Mouse (Mus musculus) limb, embryonic 10.5 days (tissue): ENCODE results near the gene Camk2n2. TPM values are rescaled to one million over a fixed set of nuclear protein-coding genes. Genes with fewer than 3 reads are reported as not detected.

Source experiments
- DNase-seq: peaks from one replicate; pipeline ENCODE4 v3.0.0-alpha.2; 2017; ENCODE audit warnings: low spot score
- H3K27ac ChIP-seq: fragments of 300-500 bp; sonication (generic); 2 replicates; pipeline ENCODE4 v1.5.1; 2016; ENCODE audit warnings: mild to moderate bottlenecking
- H3K27me3 ChIP-seq: fragments of 300-500 bp; sonication (generic); 2 replicates; pipeline ENCODE4 v1.6.1; 2016; ENCODE audit warnings: low read depth, mild to moderate bottlenecking; ENCODE audit not compliant: poor library complexity, severe bottlenecking
- H3K36me3 ChIP-seq: fragments of 300-500 bp; sonication (generic); 2 replicates; pipeline ENCODE4 v1.6.1; 2016; ENCODE audit warnings: mild to moderate bottlenecking, moderate library complexity
- H3K4me1 ChIP-seq: fragments of 300-500 bp; sonication (generic); 2 replicates; pipeline ENCODE4 v1.6.1; 2016
- H3K4me3 ChIP-seq: fragments of 300-500 bp; sonication (generic); 2 replicates; pipeline ENCODE4 v1.5.1; 2016; ENCODE audit warnings: mild to moderate bottlenecking, moderate library complexity
- H3K9me3 ChIP-seq: fragments of 300-500 bp; sonication (generic); replicated peaks from 2 replicates; pipeline ENCODE4 v1.6.1; 2016; ENCODE audit warnings: mild to moderate bottlenecking
- WGBS: fragments of 180-500 bp; shearing (Covaris S2); methylation state at CpG from one replicate; pipeline ENCODE4 v1.1.7; 2016; 5-methylcytosine and 5-hydroxymethylcytosine counted together
- microRNA counts: library from miRNA; unstranded; fragments of <30 nt; microRNA quantifications from one replicate; lab custom pipeline; 2017
- microRNA-seq: library from miRNA; unstranded; fragments of <30 nt; microRNA quantifications from one replicate; pipeline ENCODE4, GENCODE M21; 2017
- polyA plus RNA-seq: library from polyadenylated mRNA; unstranded; fragments of >200 nt; fragmentation: Nextera tagmentation; extraction: Ambion mirVana; gene quantifications from 2 replicates; pipeline ENCODE4 v1.2.1, GENCODE M21; 2016

Gene Camk2n2
- polyA plus RNA-seq, 1 experiment from 2014 or later: 0.50 TPM

GRCm38 (mm10) chr16:20595737-20596136 lies 25.4 kb downstream of the Camk2n2 start:
- H3K27ac ChIP-seq: no peak overlapping the region
- peaks cover 11% of the 10 kb centered on the region for H3K4me1 ChIP-seq
- no peak overlapping the region for H3K4me3 ChIP-seq
- H3K9me3 ChIP-seq: no peaks in the 10 kb centered on the region
- no peak for DNase-seq
- no peaks in the 10 kb centered on the region for H3K36me3 ChIP-seq
- peaks cover 48% of the 10 kb centered on the region for H3K27me3 ChIP-seq
- 91% methylated on average over 4 of the region's 4 CpGs for WGBS

- Histone ChIP-seq H3K36me3 (no peaks in the 10 kb centered on the region), H3K27ac (no peak overlapping the region), H3K4me1 (peaks cover 16% of the 10 kb centered on the region), H3K9me3 (no peaks in the 10 kb centered on the region), H3K4me3 (no peak overlapping the region), H3K27me3 (peaks cover 54% of the 10 kb centered on the region)
- DNase-seq: no peak
- WGBS: 84% methylated on average over 7 of the region's 7 CpGs
Measured at GRCm38 (mm10) chr16:20595060-20595673, 25.9 kb downstream of the Camk2n2 start.

GRCm38 (mm10) chr16:20591076-20591705 lies 29.9 kb downstream of the Camk2n2 start:
- Histone ChIP-seq H3K27ac (no peak overlapping the region), H3K4me1 (peaks cover 25% of the 10 kb centered on the region), H3K36me3 (no peaks in the 10 kb centered on the region), H3K9me3 (no peaks in the 10 kb centered on the region), H3K4me3 (peak overlapping the region; percentile 63), H3K27me3 (peaks cover 77% of the 10 kb centered on the region)
- peak; percentile 59 for DNase-seq
- 4% methylated on average over 48 of the region's 48 CpGs for WGBS

GRCm38 (mm10) chr16:20590680-20591038 lies 30.4 kb downstream of the Camk2n2 start:
- 4% methylated on average over 17 of the region's 17 CpGs for WGBS
- H3K4me3 ChIP-seq: peak overlapping the region; percentile 63
- H3K27me3 ChIP-seq: peaks cover 77% of the 10 kb centered on the region
- no peaks in the 10 kb centered on the region for H3K36me3 ChIP-seq
- peaks cover 25% of the 10 kb centered on the region for H3K4me1 ChIP-seq
- no peak overlapping the region for H3K27ac ChIP-seq
- peak; percentile 41 for DNase-seq
- no peaks in the 10 kb centered on the region for H3K9me3 ChIP-seq

GRCm38 (mm10) chr16:20589939-20590679 lies 31.0 kb downstream of the Camk2n2 start:
- Histone ChIP-seq H3K27ac (peak overlapping the region; percentile 42), H3K4me1 (peaks cover 25% of the 10 kb centered on the region), H3K4me3 (peak overlapping the region; percentile 63), H3K27me3 (peaks cover 73% of the 10 kb centered on the region), H3K36me3 (no peaks in the 10 kb centered on the region), H3K9me3 (no peaks in the 10 kb centered on the region)
- peak; percentile 74 for DNase-seq
- WGBS: under 1% methylated on average over 39 of the region's 39 CpGs

GRCm38 (mm10) chr16:20589366-20589938 lies 31.6 kb downstream of the Camk2n2 start, which contains the start of gene Vwa5b2:
Gene Vwa5b2 (plus strand): TSS chr16:20589471.
- H3K27ac ChIP-seq: peak within 1 kb of the TSS; percentile 42
- peaks cover 67% of the 10 kb centered on the region for H3K27me3 ChIP-seq
- no peak for DNase-seq

More at GRCm38 (mm10) chr16:20589366-20589938, 31.6 kb downstream of the Camk2n2 start, which contains the start of gene Vwa5b2:
- Histone ChIP-seq H3K4me1 (peaks cover 25% of the 10 kb centered on the region), H3K36me3 (no peaks in the 10 kb centered on the region), H3K4me3 (peak within 1 kb of the TSS; percentile 63), H3K9me3 (no peaks in the 10 kb centered on the region)
- WGBS: 1% methylated on average over 24 of the region's 24 CpGs

MicroRNA genes within 50 kb of the gene (microRNA counts, 519-probe panel; counts per million panel counts)
- microRNA mmu-miR-1224 (lab: Ali Mortazavi, UCI): 5,067 counts per million, percentile 87 among the panel's probes with 10 or more counts

Small RNA genes within 50 kb of the gene (microRNA-seq; reads per million reads assigned to microRNA genes)
- 0.88 reads per million for gene Mir1224

Other genes with a start within 250 kb of the Camk2n2 start
- gene Abcc5, start 194.9 kb downstream of the Camk2n2 start, polyA plus RNA-seq: 47.9 and 62.0 TPM in 2 replicates
- 164 and 173 TPM in 2 replicates for gene Eif2b5, start 122.5 kb downstream of the Camk2n2 start, polyA plus RNA-seq
- 28.6 and 33.5 TPM in 2 replicates for gene Dvl3, start 104.3 kb downstream of the Camk2n2 start, polyA plus RNA-seq
- gene Ap2m1, start 85.8 kb downstream of the Camk2n2 start, polyA plus RNA-seq: 536 and 586 TPM in 2 replicates
- gene Abcf3, start 72.7 kb downstream of the Camk2n2 start, polyA plus RNA-seq: 49.7 and 61.9 TPM in 2 replicates
- gene Vwa5b2, start 31.8 kb downstream of the Camk2n2 start, polyA plus RNA-seq: 0.30 and 0.46 TPM in 2 replicates
- 48.1 and 56.1 TPM in 2 replicates for gene Eef1akmt4, start 9.7 kb downstream of the Camk2n2 start, polyA plus RNA-seq
- not detected in 2 replicates for gene Gm49333, start 9.7 kb downstream of the Camk2n2 start, polyA plus RNA-seq
- 54.5 and 62.4 TPM in 2 replicates for gene Alg3, start 9.6 kb downstream of the Camk2n2 start, polyA plus RNA-seq
- 1.9 and 2.6 TPM in 2 replicates for gene Ece2, start 8.5 kb upstream of the Camk2n2 start, polyA plus RNA-seq
- 517 and 538 TPM in 2 replicates for gene Psmd2, start 30.4 kb upstream of the Camk2n2 start, polyA plus RNA-seq
- gene Eif4g1, start 47.0 kb upstream of the Camk2n2 start, polyA plus RNA-seq: 267 and 277 TPM in 2 replicates
- 2.7 and 3.8 TPM in 2 replicates for gene Fam131a, start 72.0 kb upstream of the Camk2n2 start, polyA plus RNA-seq
- gene Polr2h, start 96.4 kb upstream of the Camk2n2 start, polyA plus RNA-seq: 148 and 173 TPM in 2 replicates
- gene Clcn2, start 96.5 kb upstream of the Camk2n2 start, polyA plus RNA-seq: 14.1 and 18.5 TPM in 2 replicates
- 0.41 and 1.6 TPM in 2 replicates for gene Chrd, start 111.8 kb upstream of the Camk2n2 start, polyA plus RNA-seq
- gene Thpo, start 113.2 kb upstream of the Camk2n2 start, polyA plus RNA-seq: 0.21 and 0.54 TPM in 2 replicates